Mouse (Mus musculus): Measurements from ENCODE around the gene Olfr1395. TPM values are rescaled to one million over a fixed set of nuclear protein-coding genes. Genes with fewer than 3 reads are reported as not detected.
A peak's percentile ranks its signal among the peaks of the same experiment; 100 is the strongest.

Gene Olfr1395
- not detected for total RNA-seq (2022)

DNA sequence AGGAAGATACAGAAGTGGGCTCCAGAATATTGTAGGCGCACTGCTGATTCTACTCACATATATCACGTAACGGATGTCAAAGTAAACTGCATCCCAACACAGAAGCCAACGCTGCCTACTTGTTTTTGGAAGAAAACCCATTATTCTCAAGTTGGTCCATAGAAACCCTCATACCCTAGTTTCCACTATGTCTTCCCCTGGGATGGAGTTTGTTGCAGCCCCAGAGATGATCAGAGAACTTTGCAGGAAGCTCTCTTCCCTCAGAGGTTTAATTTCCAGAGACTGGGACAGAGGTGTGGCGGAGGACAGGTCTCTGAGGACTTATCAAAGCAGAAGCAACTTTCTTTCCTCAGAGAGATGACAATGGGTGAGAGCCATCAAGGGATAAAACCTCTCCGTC, at the start of gene Olfr1395:
Olfr1395 (plus strand) TSS at position 301 of the 400 bp plus-strand sequence.
- no peak for DNase-seq (ENCODE audit: low spot score in 2 of 2)

DNA sequence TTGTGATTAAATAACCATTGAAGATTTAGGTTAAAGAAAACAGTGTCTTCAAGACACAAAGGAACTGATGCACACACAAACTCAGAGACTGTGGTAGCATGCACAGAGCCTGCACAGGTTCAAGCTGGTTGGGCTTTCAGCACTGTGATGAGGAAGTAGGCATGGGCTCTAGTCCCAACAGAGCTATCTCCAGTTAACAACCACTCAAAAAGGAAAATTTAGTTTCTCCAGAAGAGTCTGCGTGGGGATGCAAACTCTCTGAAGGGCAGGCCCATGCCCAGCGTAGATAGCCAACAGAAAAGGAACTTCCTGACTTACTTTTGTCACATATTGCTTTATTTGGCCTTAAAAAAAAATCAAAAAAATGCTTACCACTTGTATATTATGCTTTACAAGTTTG, 49.3 kb upstream of the Olfr1395 start:
- no peak for DNase-seq (ENCODE audit: low spot score in 2 of 2)

DNA sequence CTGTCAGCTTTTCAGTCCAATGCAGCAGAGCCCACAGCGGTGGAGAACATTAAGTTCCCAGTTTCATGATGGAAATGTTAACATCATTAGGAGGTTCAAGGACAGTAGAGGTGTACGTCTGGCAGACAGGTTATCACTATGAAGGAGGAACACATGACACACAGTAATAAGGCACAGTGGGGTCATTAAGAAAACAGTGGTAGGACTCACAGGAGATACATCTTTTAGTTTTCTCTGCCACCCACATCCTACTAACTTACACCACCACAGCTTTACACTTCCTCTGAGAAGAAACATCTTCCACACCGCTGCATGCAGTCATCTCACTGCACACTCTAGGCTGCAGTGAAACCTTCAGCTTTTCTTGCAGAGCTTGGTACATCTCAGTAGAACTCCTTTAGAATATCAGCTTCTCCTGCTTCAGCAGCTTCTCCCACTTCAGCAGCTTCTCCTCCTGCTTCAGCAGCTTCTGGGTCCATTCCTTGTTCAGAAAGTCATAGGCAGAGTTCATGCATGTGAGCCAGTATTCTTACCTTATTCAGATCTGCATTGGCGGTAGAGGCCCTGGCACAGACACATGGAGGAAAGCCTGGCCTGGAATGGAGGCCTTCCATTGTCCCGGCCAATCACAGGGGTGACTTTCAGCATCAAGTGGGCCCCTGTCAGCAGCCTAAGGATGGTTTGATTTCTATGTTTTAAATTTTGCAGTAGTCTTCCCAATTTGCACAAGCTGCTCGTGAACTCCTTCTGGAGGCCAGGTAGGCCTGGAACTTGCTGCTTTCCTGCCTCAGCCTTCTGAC, 48.0 kb upstream of the Olfr1395 start:
- DNase-seq (ENCODE audit: low spot score in 2 of 2), result no peak

DNA sequence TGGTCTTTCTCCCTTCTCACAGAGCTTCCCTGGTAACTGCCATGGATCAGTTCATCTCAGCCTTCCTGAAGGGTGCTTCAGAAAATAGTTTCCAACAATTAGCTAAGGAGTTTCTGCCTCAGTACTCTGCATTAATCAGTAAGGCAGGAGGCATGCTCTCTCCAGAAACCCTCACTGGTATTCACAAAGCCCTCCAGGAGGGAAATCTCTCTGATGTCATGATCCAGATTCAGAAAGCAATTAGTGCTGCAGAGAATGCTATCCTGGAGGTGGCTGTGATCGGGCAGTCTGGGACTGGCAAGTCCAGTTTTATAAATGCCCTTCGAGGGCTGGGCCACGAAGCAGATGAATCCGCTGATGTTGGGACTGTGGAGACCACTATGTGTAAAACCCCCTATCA, 46.7 kb upstream of the Olfr1395 start:
- no peak for DNase-seq (ENCODE audit: low spot score in 2 of 2)

DNA sequence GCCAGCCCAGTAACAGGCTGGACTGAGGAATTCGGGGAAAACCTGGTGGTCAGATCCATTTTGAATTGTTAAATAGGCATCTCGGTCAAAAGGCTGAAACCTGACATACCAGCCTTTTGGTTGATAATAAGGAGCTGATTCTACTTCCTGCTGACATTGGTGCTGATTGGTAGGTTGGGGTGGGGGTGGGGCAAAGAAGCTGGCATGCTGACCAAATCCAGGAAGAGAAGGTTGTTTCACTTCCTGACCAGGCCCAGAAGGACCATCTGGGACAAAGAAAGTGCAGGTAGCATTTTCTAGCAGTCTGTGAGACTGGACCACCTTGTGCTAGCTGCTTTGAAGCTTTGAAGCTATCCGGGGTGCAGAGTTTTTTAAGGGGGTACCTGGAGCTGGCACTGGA, 41.7 kb upstream of the Olfr1395 start:
- no peak for DNase-seq (ENCODE audit: low spot score in 2 of 2)

DNA sequence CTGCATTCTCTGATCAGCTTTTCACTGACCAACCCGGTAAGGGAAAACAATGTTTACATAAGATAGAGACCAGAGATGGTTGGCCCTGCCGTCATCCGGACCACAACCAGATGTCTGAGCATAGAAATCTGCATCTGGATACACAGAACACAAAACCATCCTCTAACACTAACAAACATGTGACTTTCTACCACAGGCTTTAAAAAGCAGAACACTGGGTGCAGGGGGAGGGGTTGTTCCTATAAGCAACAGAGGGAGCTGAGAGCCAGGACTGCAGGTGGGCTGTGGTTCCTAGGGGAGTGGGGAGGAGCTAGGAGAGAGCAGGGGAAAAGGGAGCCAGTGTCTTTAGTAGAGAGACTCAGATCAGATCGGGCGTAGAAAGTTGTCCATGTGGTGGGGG, 40.6 kb upstream of the Olfr1395 start:
- DNase-seq (ENCODE audit: low spot score in 2 of 2), result no peak

DNA sequence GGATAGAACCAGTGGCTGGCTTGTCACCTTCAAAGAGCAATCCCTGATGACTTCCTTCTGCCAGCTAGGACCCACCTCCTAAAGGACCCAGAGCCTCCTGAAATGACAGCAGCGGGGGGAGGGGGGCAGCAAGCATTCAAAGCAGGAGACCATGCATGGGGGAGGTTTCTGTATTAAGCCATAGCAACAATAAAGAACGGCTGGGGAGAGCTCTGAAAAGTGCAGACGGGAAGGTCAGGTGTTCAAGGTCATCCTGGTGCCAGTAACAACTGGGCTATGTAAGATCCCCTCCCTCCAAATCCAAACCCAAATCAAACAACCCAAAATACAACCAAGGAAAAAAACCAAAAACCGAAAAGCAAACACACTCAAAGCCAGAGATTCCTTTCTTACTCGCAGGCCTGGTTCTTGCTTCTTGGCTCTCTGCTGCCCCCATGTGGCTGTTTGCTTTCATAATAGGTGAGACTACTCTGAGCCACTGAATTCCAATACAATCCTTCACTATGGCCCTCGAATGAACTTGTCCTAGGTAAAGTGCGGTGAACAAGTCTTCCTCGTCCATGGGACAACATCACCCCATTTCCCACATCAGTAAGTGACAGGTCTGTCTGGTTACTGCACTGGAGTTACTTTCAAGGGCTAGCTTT, 38.9 kb upstream of the Olfr1395 start:
- DNase-seq (ENCODE audit: low spot score in 2 of 2), result peak; percentile 56 to 87

DNA sequence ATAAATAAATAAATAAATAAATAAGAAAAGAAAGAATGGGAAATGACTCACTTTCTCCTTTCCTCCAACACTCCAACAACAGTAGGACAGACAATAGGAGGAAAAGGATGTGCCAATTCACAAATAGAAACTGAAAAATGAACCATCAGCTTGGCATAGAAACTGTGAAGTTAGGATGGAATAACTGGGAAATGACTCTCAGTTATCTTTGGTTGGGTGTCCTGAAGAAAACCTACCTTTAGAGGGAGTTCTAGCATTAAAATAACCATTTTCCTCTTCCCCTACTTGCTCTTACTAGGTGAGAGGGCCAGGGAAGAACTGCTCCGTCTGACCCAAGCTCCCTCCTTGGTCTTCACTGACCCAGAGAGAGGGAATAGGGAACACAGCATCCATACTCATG, 36.3 kb upstream of the Olfr1395 start:
- no peak for DNase-seq (ENCODE audit: low spot score in 2 of 2)

DNA sequence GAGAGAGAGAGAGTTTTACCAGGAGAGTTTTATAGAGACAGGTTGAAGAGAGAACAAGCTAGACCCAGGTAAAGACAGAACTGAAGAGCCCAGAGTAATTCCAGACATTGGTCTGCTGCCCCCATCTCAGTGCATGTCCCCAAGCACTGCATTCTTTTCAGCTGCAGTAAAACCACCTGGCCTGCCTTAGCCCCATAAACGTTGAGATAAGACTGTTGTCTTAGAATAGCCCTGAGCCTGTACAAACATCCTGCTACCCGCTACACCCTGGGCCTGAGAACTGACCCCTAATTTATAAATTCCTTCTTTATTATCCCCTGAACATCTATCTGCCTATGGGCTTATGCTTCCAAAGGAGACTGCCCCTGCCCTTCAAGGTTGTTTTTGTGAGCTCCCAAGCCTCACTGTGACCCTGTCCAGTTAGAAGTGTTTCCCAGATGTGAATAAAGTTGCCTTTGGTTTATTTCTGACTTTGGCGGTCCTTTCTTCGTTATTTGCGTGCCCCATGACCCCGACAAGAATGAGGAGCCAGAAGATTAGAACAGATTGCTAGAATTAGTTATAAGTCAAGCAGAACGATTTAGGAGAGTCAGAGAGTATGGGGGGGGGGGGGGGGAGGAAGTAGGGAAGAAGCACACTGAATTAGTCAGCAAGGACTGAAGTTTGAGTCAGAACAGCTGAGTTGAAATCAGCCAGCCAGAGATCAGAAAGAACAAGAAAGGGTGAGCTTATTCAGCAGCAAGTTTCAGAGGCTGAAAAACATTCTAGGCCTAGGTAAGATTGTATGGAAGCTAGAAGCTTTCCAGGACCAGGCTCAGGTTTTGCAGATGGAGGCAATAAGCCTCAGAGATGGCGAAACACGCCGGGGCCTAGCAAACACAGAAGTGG, 34.2 kb upstream of the Olfr1395 start:
- DNase-seq (ENCODE audit: low spot score in 2 of 2), result no peak

DNA sequence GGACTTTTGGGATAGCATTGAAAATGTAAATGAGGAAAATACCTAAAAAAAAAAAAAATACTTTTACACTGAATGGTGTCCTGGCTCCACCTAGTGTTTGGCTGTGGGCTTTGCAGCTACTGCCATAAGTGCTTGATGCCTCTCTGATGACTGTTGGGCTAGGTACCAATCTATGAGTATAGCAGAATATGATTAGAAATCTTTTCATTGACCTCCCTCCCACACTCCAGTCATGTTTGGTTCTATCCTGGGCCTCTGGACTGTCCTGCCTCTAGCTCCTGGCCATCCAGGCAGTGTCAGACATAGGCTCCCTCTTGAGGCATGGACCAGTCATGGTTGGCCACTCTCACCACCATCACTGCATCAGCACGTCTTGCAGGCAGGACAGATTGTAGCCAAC, 33.2 kb upstream of the Olfr1395 start:
- DNase-seq (ENCODE audit: low spot score in 2 of 2), result peak in 1 of 2 experiments; percentile 12

DNA sequence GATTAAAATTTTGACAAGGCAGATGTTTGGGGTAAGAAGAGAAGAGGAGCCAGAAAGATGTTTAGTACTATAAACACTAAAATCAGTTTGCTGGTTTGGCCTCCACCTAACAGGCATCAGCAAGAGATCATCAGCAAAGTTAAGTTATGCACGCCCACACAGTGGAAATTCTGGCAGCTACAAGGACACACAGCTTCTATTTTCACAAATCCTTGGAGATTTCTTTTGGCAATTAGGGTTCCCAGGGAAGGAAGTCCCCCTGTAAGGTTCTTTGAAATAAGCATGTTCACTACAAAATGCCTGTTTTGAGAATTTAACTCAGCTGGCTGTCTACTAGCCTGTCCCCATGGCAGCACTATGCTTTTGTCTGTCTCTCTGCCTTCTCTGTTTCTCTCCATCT, 31.1 kb upstream of the Olfr1395 start:
- no peak for DNase-seq (ENCODE audit: low spot score in 2 of 2)

DNA sequence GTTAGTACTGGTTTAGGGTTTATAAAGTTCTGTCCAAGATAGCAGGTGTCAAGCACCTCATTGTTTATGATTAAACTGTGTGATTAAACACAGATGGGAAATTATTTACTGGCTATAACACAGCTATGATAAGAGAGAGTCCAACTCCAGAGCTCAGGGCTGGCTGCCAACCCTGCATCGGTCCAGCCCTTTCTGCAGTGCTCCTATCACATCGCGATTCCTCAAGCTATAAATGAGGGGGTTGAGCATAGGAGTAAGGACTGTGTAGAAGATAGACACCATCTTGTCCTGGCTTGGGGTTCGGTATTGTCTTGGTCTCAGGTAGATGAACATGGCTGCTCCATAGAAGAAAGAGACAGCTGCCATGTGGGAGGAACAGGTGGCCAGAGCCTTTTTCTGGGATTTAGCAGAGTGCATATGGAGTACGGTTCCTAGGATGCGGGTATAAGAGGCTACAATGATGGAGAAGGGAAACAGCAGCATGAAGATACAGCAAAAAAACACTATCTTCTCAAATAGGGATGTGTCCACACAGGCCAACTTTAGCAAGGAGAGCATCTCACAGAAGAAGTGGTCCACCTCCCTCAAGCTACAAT, 29.4 kb upstream of the Olfr1395 start:
- peak; percentile 25 to 35 for DNase-seq (ENCODE audit: low spot score in 2 of 2)

DNA sequence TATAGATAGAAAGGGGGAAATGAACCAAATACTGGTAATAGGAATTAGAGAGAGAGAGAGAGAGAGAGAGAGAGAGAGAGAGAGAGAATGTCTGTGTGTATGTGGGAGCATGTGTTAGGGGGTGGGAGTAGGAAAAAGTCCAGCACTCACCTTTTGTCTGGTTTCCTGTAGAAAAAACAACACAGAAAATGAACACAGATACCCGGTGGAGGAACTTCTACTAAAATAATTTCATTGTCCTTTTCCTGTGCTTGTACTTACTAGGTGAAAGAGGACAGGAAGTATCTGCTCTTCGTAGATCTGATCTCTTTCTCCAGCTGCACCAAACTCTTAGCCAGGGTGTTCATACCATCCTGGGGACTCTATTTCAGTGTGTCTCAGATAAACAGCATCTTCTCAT, 27.9 kb upstream of the Olfr1395 start:
- no peak for DNase-seq (ENCODE audit: low spot score in 2 of 2)

DNA sequence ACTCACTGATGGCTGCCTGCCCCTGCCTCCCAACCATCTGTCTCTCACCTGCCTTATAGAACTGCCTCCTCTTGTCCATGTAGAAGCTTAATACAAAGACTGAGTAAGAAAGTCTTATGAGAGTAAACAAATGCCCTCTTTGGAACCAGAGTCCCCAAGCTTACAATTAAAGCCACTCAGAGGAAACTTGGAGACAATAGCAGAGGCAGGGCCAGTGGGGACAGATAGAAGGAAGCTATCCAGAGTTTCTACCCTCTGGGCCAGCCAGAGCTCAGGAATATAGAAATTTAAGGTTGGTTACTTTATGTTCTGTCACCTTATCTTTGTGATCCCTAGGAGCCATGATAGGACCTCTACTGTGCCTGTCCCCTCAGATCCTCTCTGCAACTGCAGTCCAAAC, 27.3 kb upstream of the Olfr1395 start, which contains the start of gene Olfr1396:
Olfr1396 (minus strand) TSS at position 101 of the 400 bp plus-strand sequence.
- no peak for DNase-seq (ENCODE audit: low spot score in 2 of 2)

DNA sequence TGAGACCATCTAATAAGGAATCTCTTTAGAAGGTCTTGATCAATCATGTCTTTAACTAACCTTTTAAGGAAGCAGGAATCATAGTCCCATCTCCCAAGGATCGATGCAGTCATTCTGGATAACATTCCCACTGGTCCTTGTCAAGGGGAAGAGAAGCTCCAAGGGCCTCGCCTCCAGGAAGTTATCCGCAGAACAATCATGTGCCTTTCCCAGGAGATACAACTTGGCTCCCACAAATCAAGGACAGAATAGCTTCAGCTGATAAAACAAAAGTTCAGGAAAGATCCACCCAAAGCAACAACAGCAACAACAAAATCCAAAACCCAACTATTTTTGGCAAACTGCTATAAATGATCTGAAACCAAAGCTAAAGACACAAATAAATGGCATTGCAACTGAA, 22.4 kb upstream of the Olfr1395 start:
- DNase-seq (ENCODE audit: low spot score in 2 of 2), result no peak

DNA sequence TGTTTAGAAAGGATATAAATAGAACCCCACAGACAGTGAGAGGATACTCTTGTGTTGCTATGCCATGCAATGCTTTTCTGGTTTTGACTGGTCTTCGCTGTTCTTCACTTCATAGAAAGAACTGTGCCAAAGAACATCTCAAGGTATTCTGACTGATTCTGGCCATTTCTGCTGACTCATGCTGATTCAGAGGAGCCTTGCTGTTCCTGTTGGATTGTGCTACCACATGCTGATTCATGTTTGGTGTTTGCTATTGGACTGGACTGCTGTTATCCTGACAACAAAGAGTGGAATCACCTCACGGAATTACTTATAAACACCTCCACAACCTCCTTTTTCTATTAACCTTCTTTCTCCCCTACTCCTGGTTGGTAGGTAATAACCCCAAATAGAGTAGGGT, 17.9 kb upstream of the Olfr1395 start:
- no peak for DNase-seq (ENCODE audit: low spot score in 2 of 2)

DNA sequence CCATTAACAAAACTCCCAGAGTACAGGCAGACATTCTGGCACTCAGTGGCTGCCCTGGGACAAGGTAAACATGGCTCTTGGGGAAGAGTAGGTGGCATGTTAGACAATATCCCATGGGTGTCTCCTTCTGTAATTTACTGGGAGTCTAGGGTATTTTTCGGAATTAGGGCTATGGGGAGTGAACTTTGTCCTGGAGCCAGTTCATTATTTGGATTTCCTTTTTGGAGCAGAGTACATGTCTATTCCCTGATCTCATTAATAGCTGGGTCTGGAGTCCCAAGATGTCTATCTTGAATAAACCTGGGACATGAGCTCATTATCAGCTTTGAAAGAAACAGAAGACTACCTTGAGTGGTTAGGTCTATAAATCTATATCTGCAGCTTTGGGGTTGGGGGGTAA, 12.0 kb downstream of the Olfr1395 start, which contains the start of gene Olfr1394:
Olfr1394 (plus strand) TSS at position 301 of the 400 bp plus-strand sequence.
- no peak for DNase-seq (ENCODE audit: low spot score in 2 of 2)

DNA sequence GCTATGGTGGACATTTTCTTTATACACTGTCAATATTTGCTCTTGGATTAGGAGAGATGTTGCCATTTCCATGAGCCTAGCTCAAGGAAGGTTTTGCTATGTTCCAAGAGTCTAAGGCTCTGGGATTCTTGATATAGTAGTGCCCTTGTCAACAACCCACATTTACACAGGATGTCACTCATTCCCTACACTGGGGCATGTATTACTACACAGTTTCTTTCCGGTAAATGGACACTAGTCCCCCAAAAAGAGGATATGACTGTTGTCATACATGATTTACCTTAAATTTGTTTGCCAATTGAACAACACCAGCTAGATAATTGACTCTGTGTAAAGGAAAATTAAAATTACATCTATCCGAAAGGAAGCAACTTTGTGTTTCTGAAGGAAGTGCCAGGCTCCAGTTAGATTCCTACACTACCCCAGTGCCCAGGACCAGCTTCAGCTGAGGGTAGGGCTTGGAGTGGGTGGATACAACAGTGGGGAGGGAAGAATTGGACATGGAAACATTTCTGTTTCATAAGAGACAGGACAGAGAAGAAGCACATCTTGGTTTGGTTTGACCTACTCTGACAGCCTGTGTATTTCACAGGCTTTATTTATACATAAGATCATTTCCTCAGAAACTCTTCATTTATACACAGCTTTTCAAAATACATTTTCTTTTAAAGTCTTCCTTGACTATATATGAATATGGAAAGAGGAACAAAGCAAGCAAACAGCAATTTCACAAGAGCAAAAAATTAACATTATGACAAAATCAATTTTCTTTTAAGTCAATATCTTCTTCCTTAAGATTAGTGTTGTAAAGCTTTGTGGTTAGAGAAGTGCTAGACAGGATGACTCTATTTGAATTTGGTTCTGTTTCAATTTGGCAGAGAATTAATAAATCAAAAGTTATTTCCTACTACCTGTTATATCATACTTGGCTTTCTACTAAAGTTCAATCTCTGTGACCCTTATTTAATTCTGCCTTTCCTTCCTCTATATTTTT, 15.0 kb downstream of the Olfr1395 start:
- DNase-seq (ENCODE audit: low spot score in 2 of 2), result no peak

DNA sequence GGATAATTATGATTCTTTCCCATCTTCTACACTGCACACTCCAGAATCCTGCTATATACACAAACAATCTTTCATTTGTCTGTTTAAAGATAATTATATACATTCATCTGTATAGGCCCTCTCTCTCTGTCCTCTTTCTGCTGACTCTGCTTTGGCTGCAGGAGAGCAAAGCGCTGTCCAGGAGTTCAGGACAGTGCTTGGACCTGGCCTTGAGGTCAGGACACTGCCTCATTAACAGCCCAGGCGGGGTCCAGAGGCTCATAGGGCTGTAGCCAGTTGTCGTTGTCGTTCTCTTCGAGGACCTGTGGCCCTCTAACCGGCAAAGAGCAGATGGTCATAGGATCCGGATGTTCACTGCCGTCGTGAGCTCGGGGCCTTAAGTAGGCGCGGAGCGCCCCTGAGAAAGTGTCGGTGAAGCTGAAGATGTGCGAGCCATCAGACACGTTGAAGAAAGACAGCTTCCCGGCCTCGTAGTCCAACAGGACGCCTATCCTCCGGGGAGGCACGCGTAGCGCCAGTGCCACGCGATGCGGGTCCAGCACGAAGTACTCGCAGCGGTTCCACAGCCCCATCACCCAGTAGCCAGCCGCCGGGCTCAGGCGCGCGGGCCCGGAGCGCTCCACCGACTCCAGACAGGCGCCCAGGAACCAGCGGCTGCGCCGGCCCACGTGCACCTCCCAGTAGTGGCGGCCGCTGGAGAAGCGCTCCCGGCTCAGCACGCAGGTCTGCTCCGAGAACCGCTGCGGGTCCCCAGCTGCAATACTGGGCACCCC, 27.0 kb downstream of the Olfr1395 start:
- no peak for DNase-seq (ENCODE audit: low spot score in 2 of 2)

Data from layer of hippocampus, adult 8-10 months (tissue).